Mouse (Mus musculus) neural tube, embryonic 10.5 days (tissue): ENCODE data around the gene Zdhhc21.

Experiments
- DNase-seq: peaks from one replicate; pipeline ENCODE4 v3.0.0-alpha.2; 2017; ENCODE audit warnings: low spot score; ENCODE audit errors: extremely low spot score

The Zdhhc21 gene

GRCm38 (mm10) chr4:82859131-82860125 is at the start of gene Zdhhc21:
Gene Zdhhc21 (minus strand): TSS chr4:82859958.
- peak; percentile 78 for DNase-seq

- DNase-seq, result no peak
These were observed 35.5 kb upstream of the Zdhhc21 start for GRCm38 (mm10) chr4:82895227-82895626.

- no peak for DNase-seq
These were observed 32.5 kb upstream of the Zdhhc21 start for GRCm38 (mm10) chr4:82892247-82892646.

- DNase-seq, result no peak
These were observed 31.8 kb upstream of the Zdhhc21 start for GRCm38 (mm10) chr4:82891566-82891965.

GRCm38 (mm10) chr4:82891049-82891448 is 31.3 kb upstream of the Zdhhc21 start:
- DNase-seq, result peak; percentile 46

- DNase-seq, result no peak
These were observed 30.8 kb upstream of the Zdhhc21 start for GRCm38 (mm10) chr4:82890585-82890984.

GRCm38 (mm10) chr4:82886148-82886547 is 26.4 kb upstream of the Zdhhc21 start:
- no peak for DNase-seq

- no peak for DNase-seq
These were observed 25.8 kb upstream of the Zdhhc21 start for GRCm38 (mm10) chr4:82885535-82885913.

GRCm38 (mm10) chr4:82884636-82885534 is 25.1 kb upstream of the Zdhhc21 start, which contains the start of gene Cer1:
Gene Cer1 (minus strand): TSS chr4:82885148.
- DNase-seq, result no peak

- DNase-seq, result no peak
These were observed 22.7 kb upstream of the Zdhhc21 start for GRCm38 (mm10) chr4:82882500-82882899.

GRCm38 (mm10) chr4:82881366-82881765 is 21.6 kb upstream of the Zdhhc21 start:
- DNase-seq, result no peak

- no peak for DNase-seq
These were observed 20.5 kb upstream of the Zdhhc21 start for GRCm38 (mm10) chr4:82880243-82880642.

GRCm38 (mm10) chr4:82879152-82879551 is 19.4 kb upstream of the Zdhhc21 start:
- DNase-seq, result no peak

- no peak for DNase-seq
These were observed 16.9 kb upstream of the Zdhhc21 start for GRCm38 (mm10) chr4:82876656-82877055.

- no peak for DNase-seq
These were observed 15.8 kb upstream of the Zdhhc21 start for GRCm38 (mm10) chr4:82875532-82875931.

GRCm38 (mm10) chr4:82874791-82875190 is 15.0 kb upstream of the Zdhhc21 start:
- DNase-seq, result no peak

- DNase-seq, result no peak
These were observed 12.8 kb upstream of the Zdhhc21 start for GRCm38 (mm10) chr4:82872548-82872947.

- DNase-seq, result no peak
These were observed 12.4 kb upstream of the Zdhhc21 start for GRCm38 (mm10) chr4:82872121-82872520.

- no peak for DNase-seq
These were observed 11.2 kb upstream of the Zdhhc21 start for GRCm38 (mm10) chr4:82870931-82871330.

- no peak for DNase-seq
These were observed 8.1 kb upstream of the Zdhhc21 start for GRCm38 (mm10) chr4:82867731-82868445.

GRCm38 (mm10) chr4:82867111-82867510 is 7.4 kb upstream of the Zdhhc21 start:
- no peak for DNase-seq
